Mouse (Mus musculus) thymus, adult 2 months (tissue): Measurements from ENCODE around the gene Zfp609.

ENCODE experiments used
- CTCF ChIP-seq: fragments of 200-500 bp; IDR thresholded peaks from 2 replicates; pipeline ENCODE4 v1.5.1; 2012; ENCODE audit warnings: mild to moderate bottlenecking, control low read depth, low read length, moderate library complexity, borderline replicate concordance; ENCODE audit not compliant: control insufficient read depth, poor library complexity, insufficient read depth; ENCODE audit errors: extremely low read depth
- POLR2A ChIP-seq: fragments of 200-500 bp; IDR thresholded peaks from 2 replicates; pipeline ENCODE4 v1.6.1; 2012; ENCODE audit warnings: mild to moderate bottlenecking, low read length, control low read depth, moderate library complexity; ENCODE audit not compliant: control insufficient read depth, poor library complexity, insufficient read depth; ENCODE audit errors: extremely low read depth

DNA sequence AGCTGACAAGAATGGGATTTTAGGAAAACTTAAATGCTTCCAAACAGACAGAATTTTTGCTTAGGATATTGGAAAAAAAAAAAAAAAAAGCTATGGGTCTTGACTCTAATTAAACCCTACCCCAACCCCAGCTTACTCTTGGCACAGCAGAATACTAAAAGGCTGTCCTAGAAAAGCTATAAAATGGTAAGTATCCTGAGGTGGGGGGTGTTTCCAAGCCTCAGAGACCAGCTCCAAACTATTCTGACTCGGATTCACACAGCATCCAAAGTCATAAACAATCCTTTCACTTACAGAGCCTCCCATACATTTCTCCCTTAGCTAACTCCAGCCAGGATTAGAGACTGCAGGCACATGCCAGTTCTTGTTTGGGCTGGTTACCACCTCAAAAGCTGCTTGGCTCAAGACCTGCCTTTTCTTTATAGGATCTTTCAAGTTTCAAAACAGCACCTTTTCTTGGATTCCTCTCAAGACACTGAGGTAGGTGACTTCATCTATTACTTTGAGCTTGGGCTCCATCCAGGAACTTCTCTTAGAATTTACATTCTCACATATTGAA lies 50.4 kb downstream of the Zfp609 start:
- TF ChIP-seq CTCF (no peak), POLR2A (no peak)
